ENCODE assay signal across 17 mouse cellular contexts in genomic region chr7:143189965-143190722, GRCm38 (mm10).
A peak's percentile ranks its signal among the peaks of the same experiment; 100 is the strongest.
DNase-seq lines count a peak whose midpoint lies in the region; ATAC-seq and TF ChIP-seq lines count a peak whose summit lies in the region.
"Had no signal": no experiment of that assay in that cellular context is flagged by ENCODE, and none has a peak within 500 bp of the region (broad histone marks: within the 10 kb centered on the region; RNA-seq: fewer than 3 reads in every experiment).

No protein-coding gene starts in this region.

- H3K27me3 ChIP-seq in limb, embryonic 10.5 days (ENCODE audit: low read depth, poor library complexity, severe bottlenecking), result peaks cover 6% of the 10 kb centered on the region; the same call in 1 of the 2 replicates
- no peaks in the 10 kb centered on the region for H3K27me3 ChIP-seq in liver, embryonic 15.5 days
- H3K27me3 ChIP-seq in intestine, embryonic 15.5 days (replicated peaks), result no peaks in the 10 kb centered on the region
- H3K27me3 ChIP-seq: limb, embryonic 13.5 days had no signal

- DNase-seq in heart, adult 11 months, result peak; percentile 68
- no peak for DNase-seq in heart, postnatal 25 days (ENCODE audit: low spot score)
- peak; percentile 2 for DNase-seq in lung, adult 2 months
- no peak for DNase-seq in lung, postnatal 4 days
- peak; percentile 15 for DNase-seq in limb, embryonic 10.5 days (ENCODE audit: low spot score)
- DNase-seq in cerebellum, adult 11-12 months, result no peak
- DNase-seq: cerebellum, adult 11 months; cerebellum, postnatal 10 days; kidney, adult 8-10 months; kidney, postnatal 25 days; thymus, postnatal 14 days had no signal

- no peak overlapping the region for H3K4me3 ChIP-seq in lung, adult 2 months (replicated peaks; ENCODE audit: extremely low read depth, low read depth, low read length)
- no peak overlapping the region for H3K4me3 ChIP-seq in limb, embryonic 10.5 days
- H3K4me3 ChIP-seq in liver, embryonic 15.5 days (replicated peaks), result no peak overlapping the region
- no peak overlapping the region for H3K4me3 ChIP-seq in intestine, embryonic 15.5 days (replicated peaks)
- H3K4me3 ChIP-seq: layer of hippocampus, adult 2 months; limb, embryonic 13.5 days had no signal

- intact Hi-C loops in heart, postnatal 25 days (cut with DNase I), result no loop called here

- H3K27ac ChIP-seq in limb, embryonic 10.5 days, result 0 out of 2 replicates have a peak overlapping the region, but pooled peaks have one; percentile 42
- H3K27ac ChIP-seq in liver, embryonic 15.5 days (replicated peaks), result no peak overlapping the region
- H3K27ac ChIP-seq in intestine, embryonic 15.5 days, result no peak overlapping the region
- H3K27ac ChIP-seq: layer of hippocampus, adult 2 months; limb, embryonic 13.5 days; macrophage had no signal

- no peaks in the 10 kb centered on the region for H3K4me1 ChIP-seq in lung, adult 2 months (ENCODE audit: control insufficient read depth, insufficient read depth, low read length)
- peaks cover 11% of the 10 kb centered on the region; the same call in 1 of the 2 replicates for H3K4me1 ChIP-seq in limb, embryonic 10.5 days
- H3K4me1 ChIP-seq in liver, embryonic 15.5 days (replicated peaks), result no peaks in the 10 kb centered on the region
- H3K4me1 ChIP-seq in intestine, embryonic 15.5 days (replicated peaks), result peaks cover 4% of the 10 kb centered on the region; the same call in 1 of the 2 replicates
- H3K4me1 ChIP-seq: limb, embryonic 13.5 days had no signal

- no peak for TF ChIP-seq POLR2A in lung, adult 2 months (IDR thresholded peaks at IDR 0.05; ENCODE audit: borderline replicate concordance, extremely low read depth, low read depth, low read length)

- no peak overlapping the region for H3K9ac ChIP-seq in liver, embryonic 15.5 days
- H3K9ac ChIP-seq in intestine, embryonic 15.5 days, result no peak overlapping the region
- H3K9ac ChIP-seq: limb, embryonic 13.5 days had no signal

- H3K9me3 ChIP-seq in limb, embryonic 10.5 days (replicated peaks), result no peaks in the 10 kb centered on the region
- H3K9me3 ChIP-seq in liver, embryonic 15.5 days (replicated peaks), result no peaks in the 10 kb centered on the region
- H3K9me3 ChIP-seq in intestine, embryonic 15.5 days, result no peaks in the 10 kb centered on the region
- H3K9me3 ChIP-seq: limb, embryonic 13.5 days had no signal

- WGBS in lung, adult 2 months, result 90% methylated on average over 3 of the region's 3 CpGs
- WGBS in limb, embryonic 10.5 days, result 93% methylated on average over 3 of the region's 3 CpGs
- WGBS in liver, embryonic 15.5 days (ENCODE audit: insufficient replicate concordance), result 57% methylated on average over 3 of the region's 3 CpGs
- 88% methylated on average over 3 of the region's 3 CpGs for WGBS in intestine, embryonic 15.5 days

- no peak for TF ChIP-seq CTCF in lung, adult 2 months (IDR thresholded peaks at IDR 0.05; ENCODE audit: insufficient read depth, low read length)

- H3K36me3 ChIP-seq in limb, embryonic 10.5 days, result no peaks in the 10 kb centered on the region
- no peaks in the 10 kb centered on the region for H3K36me3 ChIP-seq in liver, embryonic 15.5 days (replicated peaks)
- no peaks in the 10 kb centered on the region for H3K36me3 ChIP-seq in intestine, embryonic 15.5 days
- H3K36me3 ChIP-seq: limb, embryonic 13.5 days had no signal

- H3K4me2 ChIP-seq in liver, embryonic 15.5 days, result no peak overlapping the region
- no peak overlapping the region for H3K4me2 ChIP-seq in intestine, embryonic 15.5 days (replicated peaks)
- H3K4me2 ChIP-seq: limb, embryonic 13.5 days had no signal

- ATAC-seq in liver, embryonic 15.5 days (ENCODE audit: insufficient read depth), result peak; percentile 72
- no peak for ATAC-seq in intestine, embryonic 15.5 days
- ATAC-seq: CD4-positive, CD25-positive, alpha-beta regulatory T cell, adult 4 months had no signal

Comparison
In these comparisons a context has a peak if more than half of its experiments do, and no peak if none do; other contexts are left out.
1. DNase-seq: peak in heart, adult 11 months (single experiment), lung, adult 2 months (single experiment) and limb, embryonic 10.5 days (single experiment); none in heart, postnatal 25 days (single experiment), lung, postnatal 4 days (0 of 2) and cerebellum, adult 11-12 months (single experiment).